Mouse (Mus musculus): ENCODE results near the gene Fndc3b.
"Not testable (repeated sequence)": the region's sequence is repeated elsewhere in the genome, so short reads cannot be mapped to it uniquely, and the experiment has no call there.

Gene Fndc3b

GRCm38 (mm10) chr3:27413566-27413965, 297.5 kb downstream of the Fndc3b start:
- peak in 1 of 2 experiments; percentile 47 for DNase-seq (ENCODE audit: low spot score in 2 of 2)

GRCm38 (mm10) chr3:27411286-27411685, 299.8 kb downstream of the Fndc3b start:
- DNase-seq (ENCODE audit: low spot score in 2 of 2), result peak in 1 of 2 experiments; percentile 26

DNA sequence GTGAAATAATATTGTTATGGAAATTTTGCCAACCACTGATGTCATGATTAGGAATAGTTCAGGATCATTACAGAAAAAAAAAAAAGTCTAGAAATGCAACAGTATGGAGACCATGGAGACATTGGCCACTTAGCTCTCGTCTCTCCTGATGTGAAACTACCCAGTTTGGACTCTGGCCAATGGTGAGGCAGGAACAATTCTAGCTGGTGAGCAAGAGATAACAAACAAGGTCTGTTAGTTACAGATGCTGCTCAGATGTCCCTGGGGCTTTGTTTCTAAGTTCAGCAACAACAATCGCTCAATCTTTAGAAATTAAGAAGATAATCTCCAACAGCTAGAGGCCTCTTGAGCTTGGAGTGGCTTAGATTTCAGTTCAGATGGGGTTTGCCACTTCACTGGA, 302.5 kb downstream of the Fndc3b start:
- no peak for DNase-seq (ENCODE audit: low spot score in 2 of 2)

DNA sequence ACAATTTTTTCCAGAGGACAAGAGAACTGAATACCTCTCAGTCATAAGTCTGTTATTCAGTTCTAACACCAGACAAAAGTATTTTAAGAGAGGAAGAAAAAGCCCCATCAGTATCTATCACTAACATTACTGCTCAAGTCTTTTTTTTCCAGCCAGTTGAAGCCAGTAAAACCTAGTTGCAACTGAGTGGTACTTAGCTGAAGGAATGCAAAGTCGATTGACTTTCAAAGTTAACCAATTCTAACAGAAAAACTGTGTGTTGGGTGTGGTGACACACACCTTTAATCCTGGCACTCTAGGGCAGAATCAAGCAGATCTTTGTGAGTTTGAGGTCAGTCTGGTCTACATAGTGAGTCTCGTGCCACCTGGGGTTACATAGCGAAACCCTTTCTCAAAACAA, 304.7 kb downstream of the Fndc3b start:
- no peak for DNase-seq (ENCODE audit: low spot score in 2 of 2)

GRCm38 (mm10) chr3:27400996-27401395, 310.1 kb downstream of the Fndc3b start:
- not testable (repeated sequence) for DNase-seq (ENCODE audit: low spot score in 2 of 2)

- no peak for DNase-seq (ENCODE audit: low spot score in 2 of 2)
These were observed 321.2 kb downstream of the Fndc3b start for GRCm38 (mm10) chr3:27389923-27390322.

- no peak for DNase-seq (ENCODE audit: low spot score in 2 of 2)
These were observed 326.3 kb downstream of the Fndc3b start for GRCm38 (mm10) chr3:27384836-27385235.

DNA sequence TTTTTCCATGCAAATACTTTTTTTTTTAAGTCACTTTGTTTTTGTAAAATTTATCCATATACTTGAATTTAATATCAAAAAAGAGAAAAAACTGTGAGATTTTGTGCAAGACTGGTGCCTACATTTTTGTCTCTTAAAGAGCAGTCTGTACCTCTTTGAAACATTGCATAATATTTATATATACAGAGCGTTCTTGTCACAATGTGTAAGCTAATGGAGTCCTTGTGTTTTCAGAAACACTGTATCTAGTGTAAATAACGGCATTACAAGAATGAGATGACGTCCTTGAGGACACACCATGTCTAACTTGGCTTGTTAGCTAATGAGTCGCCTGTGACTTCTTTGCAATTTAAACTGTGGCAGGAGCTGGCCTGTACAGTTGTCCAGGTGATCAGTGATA, 333.2 kb downstream of the Fndc3b start:
- DNase-seq (ENCODE audit: low spot score in 2 of 2), result no peak

DNA sequence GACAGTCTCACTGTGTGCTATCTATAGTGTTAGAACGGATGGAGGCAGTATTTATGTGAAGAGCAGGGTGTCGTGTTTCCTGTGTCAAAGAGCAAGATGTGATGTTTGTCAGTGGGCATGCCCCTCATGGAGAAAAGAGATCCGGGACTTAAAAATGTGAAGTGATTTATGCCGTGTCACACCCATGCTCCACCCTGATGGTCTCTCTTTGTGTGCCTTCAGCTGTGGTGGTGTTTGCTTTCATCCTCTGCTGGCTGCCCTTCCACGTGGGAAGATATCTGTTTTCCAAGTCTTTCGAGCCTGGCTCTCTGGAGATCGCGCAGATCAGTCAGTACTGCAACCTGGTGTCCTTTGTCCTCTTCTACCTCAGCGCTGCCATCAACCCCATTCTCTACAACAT, 336.7 kb downstream of the Fndc3b start:
- no peak for DNase-seq (ENCODE audit: low spot score in 2 of 2)

GRCm38 (mm10) chr3:27371725-27372650, 339.1 kb downstream of the Fndc3b start:
- DNase-seq (ENCODE audit: low spot score in 2 of 2), result peak in 1 of 2 experiments; percentile 51

- DNase-seq (ENCODE audit: low spot score in 2 of 2), result no peak
These were observed 339.9 kb downstream of the Fndc3b start, which contains the start of gene Ghsr for GRCm38 (mm10) chr3:27371276-27371621. Ghsr (plus strand) TSS chr3:27371351.

DNA sequence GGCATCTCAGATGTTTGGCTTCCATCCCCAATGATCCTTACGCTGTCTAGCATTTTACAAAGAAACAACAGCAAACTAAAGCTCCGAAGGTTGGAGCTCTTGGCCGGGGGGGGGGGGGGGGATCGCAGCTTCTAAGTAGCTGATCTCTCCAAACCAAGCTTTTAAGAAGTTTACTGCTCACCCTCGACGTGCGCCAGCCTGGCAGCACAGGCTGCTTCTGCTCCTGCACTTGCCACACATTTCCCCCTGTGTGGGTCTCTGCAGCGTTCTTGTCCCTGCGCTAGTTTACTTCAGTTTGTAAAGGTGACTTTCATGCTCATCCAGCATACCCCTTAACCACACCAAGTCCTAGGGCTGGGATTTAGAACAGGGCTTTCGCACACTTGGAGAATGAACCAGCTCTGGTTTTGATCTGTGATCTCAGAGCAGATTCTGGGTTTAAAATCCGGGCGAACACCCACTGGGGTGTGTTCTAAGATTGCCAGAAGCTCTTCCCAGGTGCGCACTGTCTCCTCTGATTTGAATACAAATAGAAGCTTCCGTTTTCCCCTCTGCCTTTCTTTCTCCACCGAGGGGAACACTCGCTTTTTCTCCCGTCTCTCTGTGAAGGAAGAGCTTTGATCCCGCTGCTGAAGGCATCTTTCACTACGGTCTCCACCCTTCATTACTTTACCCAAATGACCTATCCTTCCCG, 340.4 kb downstream of the Fndc3b start:
- DNase-seq (ENCODE audit: low spot score in 2 of 2), result peak in 1 of 2 experiments; percentile 51

DNA sequence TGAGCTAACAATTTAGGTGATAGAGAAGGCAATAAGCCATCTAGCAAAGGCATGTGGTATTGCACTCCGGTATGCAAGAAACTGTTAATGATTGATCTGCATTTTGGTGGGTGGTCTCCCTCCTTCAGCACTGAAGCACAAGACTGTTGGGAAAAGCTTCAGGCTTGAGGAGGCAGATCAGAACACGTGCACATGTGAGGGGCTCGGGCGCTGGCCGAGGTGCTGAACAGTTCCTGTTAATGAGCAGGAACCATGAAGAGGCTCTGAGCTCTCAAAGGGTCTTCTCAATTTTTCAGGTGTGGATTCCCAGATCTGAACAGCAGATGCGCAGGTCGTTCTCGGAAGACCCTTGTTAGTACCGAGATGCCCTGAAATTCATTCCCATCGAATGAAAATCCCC, 341.0 kb downstream of the Fndc3b start:
- DNase-seq (ENCODE audit: low spot score in 2 of 2), result peak in 1 of 2 experiments; percentile 60
